Mouse (Mus musculus): ENCODE data around the gene Wasf3.

DNA sequence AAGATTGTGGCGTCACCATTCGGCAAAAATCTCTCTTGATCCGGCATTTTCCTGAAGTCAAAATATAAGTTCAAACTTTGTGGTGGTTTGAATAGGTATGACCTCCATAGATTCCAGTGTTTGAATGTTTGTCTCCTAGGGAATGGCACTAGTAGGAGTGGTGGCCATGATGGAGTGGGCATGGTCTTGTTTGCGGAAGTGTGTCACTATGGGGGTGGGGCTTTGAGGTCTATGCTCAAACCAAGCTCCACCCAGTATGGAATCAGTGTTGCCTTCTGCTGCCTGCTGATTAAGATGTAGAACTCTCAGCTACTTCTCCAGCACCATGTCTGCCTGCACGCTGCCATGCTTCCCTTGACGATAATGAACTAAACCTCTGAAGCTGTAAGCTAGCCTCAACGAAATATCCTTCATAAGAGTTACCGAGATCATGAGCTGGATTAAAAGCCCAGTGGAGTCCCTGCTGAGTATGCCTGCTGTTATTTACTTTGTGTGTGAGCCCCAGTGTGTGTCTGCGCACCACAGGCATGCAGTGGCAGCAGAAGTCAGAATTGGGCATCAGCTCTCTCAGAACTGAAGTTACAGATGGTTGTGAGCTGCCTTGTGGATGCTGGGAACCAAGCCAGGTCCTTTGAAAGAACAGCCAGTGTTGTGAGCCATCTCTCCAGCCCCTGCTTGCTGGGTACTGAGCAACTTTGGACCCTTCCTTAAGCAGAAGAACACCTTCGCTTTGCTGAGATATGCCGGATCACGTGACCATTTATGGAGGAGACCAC is 39.7 kb upstream of the Wasf3 start:
- TF ChIP-seq ZNF384 (IDR thresholded peaks at IDR 0.05; ENCODE audit: low read depth, low read length) (no peak), ZC3H11A (IDR thresholded peaks at IDR 0.05; ENCODE audit: borderline replicate concordance, low read depth, low read length) (no peak)

All from ES-E14 (cell line).